Mouse (Mus musculus) megakaryocyte progenitor cell, adult 5-6 weeks (primary cell): ENCODE measurements at regions not wholly inside any gene's neighbourhood (a gene's known extent, or its start where the extent isn't known, plus 50 kb on each side); places are given as distances from the start of the nearest gene placed in this dataset.

Experiments
- ATAC-seq: replicated peaks from 2 replicates; pipeline ENCODE4 v1.8.0; 2016; ENCODE audit warnings: mild to moderate bottlenecking, moderate TSS enrichment, inconsistent platforms; ENCODE audit not compliant: poor library complexity

GRCm38 (mm10) chr11:24677016-24677415, 599.2 kb downstream of the Bcl11a start:
- no peak for ATAC-seq

- ATAC-seq, result no peak
Measured at GRCm38 (mm10) chr11:24679581-24679980, 601.7 kb downstream of the Bcl11a start.

- no peak for ATAC-seq
Measured at GRCm38 (mm10) chr11:24682423-24682822, 604.6 kb downstream of the Bcl11a start.

- no peak for ATAC-seq
Measured at GRCm38 (mm10) chr11:24685545-24686467, 608.0 kb downstream of the Bcl11a start.

DNA sequence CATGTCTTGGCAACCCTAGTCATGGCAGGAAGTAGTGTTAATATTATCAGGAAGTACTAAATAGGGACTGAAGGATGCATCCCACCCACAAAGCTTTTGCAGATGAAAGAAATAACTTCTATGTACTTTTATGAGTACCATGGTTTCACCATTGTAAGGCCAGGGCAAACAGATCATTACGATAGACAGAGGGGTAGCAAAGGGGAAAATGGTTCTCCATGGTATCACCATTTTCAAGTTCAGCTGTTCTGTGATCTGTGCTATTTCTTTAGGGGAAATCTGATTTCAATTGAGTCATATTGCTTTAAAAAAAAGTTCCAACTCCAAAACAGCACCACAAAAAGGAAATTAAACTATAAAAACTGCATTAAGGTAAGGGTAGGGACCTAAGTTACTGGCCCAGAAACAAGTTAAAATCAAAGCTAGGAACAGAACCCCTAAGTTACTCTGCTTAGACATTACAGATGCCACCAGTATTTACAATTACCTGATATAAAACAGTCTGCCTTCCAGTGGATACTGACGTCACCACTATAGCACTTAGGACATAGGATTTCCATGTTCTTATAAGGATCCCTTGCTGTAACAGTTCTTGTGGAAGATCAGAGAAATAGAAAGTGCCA, 610.4 kb downstream of the Bcl11a start:
- ATAC-seq, result no peak

DNA sequence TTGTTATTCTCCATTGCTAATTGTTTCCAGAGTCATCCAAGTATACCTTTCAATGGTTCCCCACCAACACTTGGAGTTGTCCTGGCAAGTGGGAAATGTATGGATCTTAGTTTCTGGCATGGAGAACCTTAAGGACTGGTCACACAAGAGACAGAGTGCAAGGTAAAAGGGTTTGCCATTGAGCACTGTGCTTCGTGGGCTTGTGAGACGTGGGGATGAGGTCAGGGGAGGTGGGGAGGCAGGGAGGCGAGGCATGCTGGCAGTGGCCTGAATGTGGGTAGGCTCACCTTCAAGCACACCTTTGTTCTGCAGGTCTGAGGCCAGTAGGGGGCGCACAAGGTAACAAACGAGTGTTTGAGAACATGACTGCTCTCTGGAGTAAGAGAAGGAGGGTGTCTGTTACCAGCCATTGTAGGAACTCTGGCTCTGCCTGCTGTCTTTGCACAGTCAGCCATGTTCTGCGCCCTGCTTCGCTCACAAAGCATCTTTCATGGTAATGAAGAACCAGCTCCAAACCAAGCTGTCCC, 612.0 kb downstream of the Bcl11a start:
- ATAC-seq, result peak; percentile 50; the same call in 1 of the 2 replicates

DNA sequence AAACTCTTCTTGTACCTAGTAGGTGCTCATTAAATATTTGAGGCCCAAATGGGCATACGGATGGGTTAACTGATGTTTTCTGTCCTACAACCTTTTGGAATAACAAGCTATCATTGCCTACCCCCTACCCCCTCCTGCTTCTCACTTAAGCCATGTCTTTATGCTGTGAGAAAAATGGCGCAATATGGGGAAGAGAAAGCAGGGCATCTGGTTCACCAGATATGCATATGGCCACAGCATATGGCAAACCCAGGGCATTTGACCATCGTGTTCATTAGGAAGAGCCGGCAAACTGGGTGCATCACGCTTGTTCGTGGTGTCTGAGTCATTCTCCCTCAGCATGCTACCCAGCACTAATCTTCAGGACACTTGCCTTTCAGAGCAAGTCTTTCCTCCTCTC, 616.1 kb downstream of the Bcl11a start:
- ATAC-seq, result peak; percentile 66

DNA sequence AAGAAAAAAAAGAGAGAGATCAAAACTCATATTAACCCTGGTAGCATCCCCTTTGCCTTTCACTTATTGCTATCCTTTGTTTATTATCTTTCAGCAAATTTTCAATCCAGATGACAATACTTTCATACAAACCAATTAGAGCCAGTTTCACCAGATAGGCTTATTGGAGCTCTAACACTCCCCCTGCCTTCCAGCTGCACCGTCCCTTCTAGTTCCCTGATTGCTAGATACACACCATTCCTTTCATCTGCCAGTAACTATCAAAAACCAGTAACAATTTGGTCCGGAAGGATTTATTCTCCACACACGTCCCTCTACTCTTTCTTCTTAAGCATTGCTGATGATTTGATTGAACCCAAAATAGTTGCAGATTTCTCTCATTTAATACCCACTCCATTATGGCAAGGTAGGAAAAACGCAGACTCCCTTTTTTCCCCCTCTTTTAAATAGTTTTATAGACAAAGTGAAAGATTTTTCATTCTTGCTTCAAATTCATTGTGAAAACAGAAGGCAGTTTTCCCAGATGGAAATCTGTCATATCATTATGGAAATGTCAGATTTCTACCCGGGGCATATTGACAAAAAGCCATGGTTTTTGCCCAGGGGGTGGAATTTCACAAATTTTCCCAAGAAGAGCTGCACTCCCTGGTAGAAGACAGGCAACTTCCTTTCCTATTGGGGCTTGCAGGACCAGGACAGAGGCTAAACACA, 617.3 kb downstream of the Bcl11a start:
- ATAC-seq, result no peak

DNA sequence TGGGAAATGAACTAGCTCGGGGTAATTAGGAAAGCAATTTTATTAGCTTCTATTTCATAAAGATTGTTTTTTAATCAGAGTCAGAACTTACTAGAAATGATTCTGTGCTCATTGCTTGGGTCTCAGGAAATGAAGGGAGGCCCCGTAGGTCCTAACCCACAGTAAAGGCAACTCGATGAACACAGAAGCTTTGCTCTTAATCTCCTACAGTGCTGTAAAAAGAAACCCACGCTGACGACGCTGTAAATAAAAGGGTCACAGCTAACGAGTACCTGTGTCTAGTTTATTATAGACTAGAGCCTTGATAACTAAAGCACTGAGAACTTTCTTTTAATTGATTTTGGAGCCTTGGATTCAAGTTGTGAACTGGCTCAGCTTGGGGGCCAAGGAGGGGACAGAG, 618.7 kb downstream of the Bcl11a start:
- ATAC-seq, result no peak

DNA sequence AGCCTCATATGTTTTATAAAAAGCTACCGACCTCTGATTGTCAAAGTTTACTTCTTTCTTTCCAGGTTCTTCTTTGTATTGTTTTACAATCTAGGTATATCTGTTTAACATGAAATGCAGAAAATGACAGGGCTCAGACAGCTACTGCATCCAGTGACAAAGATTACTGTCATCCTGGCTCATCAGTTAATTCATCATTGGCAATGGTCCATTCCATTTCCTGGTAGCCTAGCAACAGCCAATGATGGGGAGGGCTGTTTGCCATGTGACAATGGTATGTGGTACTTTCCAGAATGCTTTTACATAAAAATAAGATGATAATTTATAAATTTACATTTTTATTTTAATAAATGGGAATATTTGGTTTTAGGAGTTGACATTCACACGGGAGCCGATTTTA, 630.9 kb downstream of the Bcl11a start:
- ATAC-seq, result no peak

DNA sequence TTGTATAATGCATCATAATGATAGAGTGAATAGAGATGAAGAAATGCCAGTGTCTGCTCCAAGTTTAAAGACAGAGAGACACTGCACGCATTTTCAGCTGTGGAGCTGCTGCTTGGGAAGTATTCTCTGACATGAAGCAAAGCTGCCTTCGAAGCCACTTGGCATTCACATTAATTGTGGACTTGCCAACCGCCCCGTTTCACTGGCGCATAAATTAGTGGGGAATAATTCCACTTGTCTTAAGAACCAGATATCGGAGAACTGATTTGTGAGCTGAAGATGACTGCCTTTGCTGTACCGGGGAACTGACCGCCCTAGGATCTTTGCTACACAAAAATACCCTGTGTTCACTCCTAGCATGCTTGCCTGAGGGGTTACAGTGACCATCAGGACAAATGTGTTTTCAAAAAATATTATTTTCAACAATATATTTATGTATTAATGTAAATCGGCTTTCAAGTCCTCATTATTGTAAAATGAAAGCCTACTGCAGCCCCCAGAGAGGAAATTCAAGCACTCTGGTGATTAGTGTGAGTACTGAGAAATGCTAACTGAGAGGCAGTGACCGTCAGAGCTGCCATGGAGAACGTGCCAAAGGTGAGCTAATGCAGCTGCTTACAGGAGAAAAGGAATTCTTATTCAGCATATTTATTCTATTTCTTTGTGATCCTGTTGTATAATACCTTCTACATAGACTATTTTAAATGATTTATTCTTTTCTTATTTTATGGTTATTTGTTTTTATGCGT, 638.9 kb downstream of the Bcl11a start:
- no peak for ATAC-seq

GRCm38 (mm10) chr11:24724259-24724937, 646.5 kb downstream of the Bcl11a start:
- peak; percentile 78 for ATAC-seq

DNA sequence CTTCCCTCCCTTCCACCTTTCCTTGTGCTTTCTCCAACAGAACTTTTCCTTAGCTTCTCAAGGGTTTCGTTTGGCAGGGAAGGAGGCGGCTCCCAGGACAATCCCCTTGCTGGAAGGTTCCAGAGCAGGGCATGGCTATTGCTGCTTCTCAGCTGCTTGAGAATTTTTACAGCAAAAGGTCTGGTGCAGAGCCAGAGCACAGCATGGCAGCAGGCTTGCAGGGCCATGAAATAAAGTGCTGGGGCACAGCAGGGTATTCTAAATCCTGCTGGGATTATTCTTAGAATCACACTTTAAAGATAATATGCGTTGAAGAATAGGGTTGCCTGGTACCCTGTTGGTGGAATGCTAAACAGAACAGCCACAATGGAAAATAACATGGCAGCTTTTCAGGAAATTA, 648.5 kb downstream of the Bcl11a start:
- no peak for ATAC-seq

- no peak for ATAC-seq
Measured at GRCm38 (mm10) chr11:24727404-24727803, 649.5 kb downstream of the Bcl11a start.

- no peak for ATAC-seq
Measured at GRCm38 (mm10) chr11:24731431-24731830, 653.6 kb downstream of the Bcl11a start.

- no peak for ATAC-seq
Measured at GRCm38 (mm10) chr11:24739710-24740255, 661.9 kb downstream of the Bcl11a start.

DNA sequence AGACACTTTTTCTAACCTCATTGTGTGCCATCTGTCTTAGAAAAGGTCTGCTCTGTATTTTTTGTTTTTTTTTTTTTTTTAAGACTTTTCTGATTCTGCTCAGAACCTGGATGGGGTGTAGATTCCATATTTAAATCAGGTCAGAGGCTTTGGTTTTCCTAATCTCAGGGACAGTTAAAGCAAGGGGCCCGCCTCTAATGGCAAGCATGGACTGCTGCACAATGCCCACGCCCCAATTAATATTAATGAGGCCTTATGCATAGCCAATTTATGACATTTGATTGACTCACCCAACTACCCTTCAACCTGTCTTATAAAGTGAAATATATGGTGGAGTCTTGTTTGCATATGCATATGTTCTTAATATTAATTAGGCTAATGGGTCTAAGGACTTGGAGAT, 662.6 kb downstream of the Bcl11a start:
- no peak for ATAC-seq

- ATAC-seq, result no peak
Measured at GRCm38 (mm10) chr11:24742561-24742960, 664.7 kb downstream of the Bcl11a start.

GRCm38 (mm10) chr11:24743439-24743838, 665.6 kb downstream of the Bcl11a start:
- ATAC-seq, result no peak

DNA sequence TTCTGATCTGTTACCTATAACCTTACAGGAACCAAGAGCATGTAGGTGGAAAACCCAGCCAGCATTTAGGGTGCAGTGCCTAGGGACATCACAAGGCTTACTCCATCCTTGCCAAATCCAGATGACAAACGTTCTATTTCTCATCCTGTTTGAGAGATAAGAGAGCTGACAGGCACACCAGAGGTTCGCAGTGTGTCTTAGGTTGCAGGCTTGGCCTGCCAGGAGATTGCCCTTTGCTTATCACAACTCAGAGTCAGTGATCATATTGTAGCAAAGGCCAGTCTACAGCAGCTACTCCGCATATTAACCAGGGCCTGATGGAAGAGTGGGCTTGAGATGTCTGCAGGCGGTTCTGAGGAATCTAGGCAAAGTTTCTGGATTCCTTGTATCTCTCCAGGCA, 668.0 kb downstream of the Bcl11a start:
- no peak for ATAC-seq
